Mouse (Mus musculus) telencephalon, adult 2 months (tissue): Measurements from ENCODE around the gene Gm20503.

Experiments
- DNase-seq: peaks from one replicate; pipeline ENCODE4 v3.0.0-alpha.2; 2011; ENCODE audit warnings: low read depth, low spot score

The Gm20503 gene

DNA sequence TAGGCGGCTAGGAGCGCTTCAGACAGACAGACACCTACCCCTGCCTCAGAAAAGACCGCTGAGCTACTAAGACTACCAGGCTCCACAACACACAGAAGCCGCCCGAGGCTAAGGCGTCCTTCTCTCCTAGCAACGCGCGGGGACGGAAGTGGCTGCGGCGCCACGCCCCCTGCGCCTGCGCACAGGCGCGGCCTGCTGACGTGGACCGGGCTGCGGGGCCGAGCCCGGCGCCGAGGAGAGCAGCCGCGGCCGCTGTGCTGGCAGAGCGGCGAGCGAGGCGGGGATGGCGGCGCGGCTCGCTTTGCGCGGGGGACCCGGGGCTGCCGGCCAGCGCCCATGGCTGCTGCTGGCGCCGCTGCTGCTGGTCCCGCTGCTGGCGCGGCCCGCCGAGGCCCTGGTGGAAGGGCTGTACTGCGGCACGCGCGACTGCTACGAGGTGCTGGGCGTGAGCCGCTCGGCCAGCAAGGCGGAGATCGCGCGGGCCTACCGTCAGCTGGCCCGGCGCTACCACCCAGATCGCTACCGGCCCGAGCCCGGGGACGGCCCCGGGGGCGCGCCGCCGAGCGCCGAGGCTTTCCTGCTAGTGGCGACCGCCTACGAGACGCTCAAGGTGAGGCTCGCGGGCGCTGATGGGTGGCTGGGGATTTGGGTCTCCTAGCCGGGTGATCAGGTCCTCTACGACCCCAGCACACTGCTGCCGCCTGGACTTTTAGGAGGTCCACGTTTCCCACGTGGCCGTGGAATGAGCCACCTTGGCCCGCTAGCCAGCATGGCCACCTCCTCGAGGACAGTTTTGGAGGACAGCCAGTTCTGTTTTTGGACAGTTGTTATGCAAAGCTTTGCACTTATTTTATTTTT lies at the start of gene Gm20503:
TSS of gene Gm20503 (plus strand) at position 263 of the 858 bp plus-strand sequence.
- DNase-seq, result peak; percentile 64

DNA sequence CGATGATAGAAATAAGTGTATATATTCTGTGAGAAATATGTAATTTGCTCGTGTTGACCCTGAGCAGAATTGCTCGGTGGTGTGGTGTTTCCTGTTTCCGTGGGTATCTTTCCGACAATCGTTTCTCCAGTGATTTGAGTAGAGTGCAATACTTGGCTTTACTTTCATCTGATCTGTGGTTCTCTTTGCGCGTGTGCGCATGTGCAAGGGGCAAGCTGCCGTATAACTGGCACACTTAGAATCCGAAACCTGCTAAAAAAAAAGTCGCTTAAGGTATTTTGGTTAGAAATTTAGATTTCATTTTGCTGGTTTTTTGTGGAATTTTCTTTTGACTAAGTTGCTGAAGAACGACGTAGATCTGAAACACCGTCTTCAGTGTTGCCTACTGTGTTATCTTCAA lies 41.3 kb upstream of the Gm20503 start:
- DNase-seq, result no peak

DNA sequence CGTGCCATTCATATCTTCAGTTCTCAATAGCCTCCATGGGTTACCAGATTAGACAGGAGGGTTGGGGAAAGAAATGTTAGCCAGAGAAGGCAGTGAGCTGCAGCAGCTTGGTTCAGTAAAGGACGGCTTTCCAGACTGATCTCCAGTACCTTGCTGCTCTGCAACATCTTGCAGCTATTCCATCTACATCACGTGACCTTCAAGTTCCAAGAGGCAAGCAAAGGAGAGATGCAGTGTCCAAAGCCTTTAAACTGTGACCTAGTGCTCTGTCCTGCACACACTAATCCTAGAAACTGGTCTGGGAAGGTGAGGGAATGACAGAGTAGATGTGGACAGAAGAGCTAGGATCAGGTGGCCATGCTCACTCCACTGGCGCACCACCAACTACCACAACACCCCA lies 39.7 kb upstream of the Gm20503 start:
- DNase-seq, result no peak

DNA sequence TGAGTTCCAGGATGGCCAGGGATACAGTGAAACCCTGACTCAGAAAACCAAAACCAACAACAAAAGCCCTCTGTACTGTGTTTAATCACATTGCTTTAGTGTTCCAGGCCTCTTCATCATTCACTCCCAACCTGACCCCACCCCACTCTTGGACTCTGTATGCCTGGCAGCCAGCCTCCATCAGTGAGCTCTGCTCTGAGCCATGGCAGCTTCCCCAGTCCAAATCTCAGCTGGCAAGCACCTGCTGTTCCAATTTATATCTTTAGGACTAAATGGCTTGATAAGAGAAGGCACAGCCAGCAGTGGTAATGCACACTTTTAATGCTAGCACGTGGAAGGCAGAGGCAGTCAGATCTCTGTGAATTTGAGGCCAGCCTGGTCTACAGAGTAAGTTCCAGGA lies 37.9 kb upstream of the Gm20503 start:
- no peak for DNase-seq

DNA sequence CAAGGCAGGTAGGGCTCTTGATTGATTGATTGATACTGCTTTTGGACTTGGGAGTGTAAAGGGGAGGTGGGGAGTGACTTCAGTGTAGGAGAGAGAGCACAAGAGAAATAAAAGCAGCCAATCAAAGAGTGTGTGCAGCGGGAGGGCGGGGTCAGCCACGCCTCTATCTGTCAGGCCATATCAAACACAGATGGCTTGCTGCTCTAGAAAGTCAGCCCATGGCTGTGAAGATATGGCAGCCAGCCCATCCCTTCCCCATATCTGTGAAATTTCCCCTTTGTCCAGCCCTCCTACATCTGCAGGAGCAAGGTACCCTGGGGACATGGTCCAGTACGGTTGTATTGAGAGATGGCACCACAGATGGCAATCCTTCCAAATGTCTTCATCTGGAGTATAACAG lies 32.3 kb upstream of the Gm20503 start:
- DNase-seq, result no peak

DNA sequence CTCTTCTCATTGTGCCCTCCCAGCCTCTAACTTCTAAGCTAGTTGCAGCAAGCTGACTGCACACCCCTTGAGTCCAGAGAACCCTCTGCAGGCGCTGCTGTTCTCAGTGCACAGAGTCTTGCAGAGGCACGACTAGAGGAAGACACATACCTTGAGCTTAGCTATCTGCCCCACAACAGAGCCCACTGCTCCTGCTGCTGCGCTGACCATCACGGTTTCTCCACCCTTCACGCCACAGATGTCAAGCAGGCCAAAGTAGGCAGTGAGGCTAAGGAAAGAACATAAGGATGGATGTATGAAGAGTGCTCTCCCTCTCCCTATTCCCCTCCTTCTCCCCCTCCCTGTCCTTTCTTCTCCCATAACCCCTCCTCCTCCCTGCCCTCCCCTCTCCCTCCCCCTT lies 27.3 kb upstream of the Gm20503 start:
- DNase-seq, result no peak

DNA sequence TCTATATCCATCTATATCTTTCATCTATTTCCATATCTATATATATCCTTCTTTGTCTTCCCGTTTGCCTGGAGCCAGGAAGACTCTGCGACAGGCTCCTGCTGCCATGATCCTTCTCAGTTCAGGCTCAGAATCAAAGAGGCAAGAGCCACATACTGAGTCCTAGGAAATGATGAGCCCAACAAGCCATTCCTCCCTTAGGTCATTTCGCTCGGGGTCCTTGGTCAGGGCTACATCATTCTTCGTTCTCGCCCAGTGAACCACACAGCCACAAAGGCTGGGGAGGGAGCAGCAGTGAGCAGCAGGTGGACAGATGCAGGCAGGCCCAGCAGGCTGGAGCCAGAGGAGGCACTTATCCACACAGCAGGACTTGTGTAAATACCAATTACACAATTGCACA lies 21.6 kb upstream of the Gm20503 start:
- no peak for DNase-seq

DNA sequence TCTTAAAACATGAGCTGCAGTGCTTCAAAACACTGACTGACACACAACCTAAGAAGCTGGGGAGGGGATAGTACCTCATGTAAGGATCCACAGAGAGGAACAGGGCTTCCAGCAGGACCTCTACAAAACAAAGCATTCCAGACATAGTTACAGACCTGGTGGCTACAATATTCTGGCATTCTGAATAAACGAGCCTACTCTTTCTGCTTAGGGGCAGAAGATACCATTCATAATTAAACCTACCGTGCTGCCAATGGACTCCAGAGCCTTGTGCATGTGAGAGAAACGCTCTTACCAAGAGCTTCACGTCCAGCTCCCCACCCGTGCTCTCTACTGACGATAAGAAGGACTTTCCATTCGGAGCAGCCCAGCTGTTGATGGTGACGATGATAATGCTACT lies 20.2 kb upstream of the Gm20503 start:
- DNase-seq, result no peak

DNA sequence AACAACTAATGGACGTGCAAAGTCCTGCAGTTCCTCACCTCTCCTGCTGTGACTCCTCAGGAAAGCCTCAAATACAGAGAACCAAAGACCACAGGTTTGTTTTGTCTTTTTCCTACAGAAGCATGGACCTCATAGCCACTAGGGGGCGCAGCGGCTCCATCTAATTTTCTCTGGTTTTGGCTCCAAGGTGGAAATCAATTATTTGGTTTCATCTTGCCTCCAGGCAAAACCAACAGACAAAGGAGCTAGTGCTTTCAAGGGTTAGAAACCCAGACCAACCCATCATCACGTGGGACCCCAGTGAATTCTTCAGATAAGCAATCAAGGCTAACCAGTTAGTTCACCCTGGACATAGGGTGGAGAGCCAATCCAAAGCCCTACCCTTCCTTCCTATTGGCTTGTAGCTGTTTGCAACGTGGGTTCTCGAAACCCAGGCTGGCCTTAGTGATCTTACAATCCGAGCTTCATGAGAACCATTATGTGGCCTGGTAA lies 17.8 kb upstream of the Gm20503 start:
- no peak for DNase-seq

DNA sequence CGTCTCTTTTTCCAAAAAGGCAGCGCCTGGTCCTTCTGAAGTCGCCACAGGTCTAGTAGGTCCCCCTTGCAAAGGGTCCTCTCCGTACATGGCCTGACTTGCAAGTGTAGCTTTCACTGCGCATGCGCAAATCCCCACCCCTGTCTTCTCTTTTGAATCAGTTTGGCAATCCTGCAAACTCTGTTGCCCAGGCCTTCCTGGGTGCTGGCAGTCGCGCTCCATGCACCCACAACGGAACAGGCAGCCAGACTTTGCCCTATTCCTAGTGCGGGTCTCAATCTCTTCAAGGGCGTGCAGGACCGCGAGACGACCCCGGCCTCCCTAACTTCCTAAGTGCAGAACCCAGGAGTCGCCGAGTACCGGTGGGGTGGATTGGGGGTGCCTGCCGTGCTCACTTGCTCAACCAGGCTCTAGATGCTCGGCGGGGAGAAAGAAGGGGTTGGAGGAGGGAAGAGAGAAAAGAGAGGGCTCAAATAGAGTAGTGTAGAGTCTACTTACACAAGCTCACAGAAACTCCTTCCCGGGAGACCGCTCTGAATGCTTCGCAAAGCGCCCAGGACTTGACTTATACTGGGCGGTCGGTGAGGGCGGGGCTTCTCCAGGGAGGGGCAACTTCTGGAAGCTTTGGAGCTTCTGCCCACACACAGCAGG lies 16.3 kb upstream of the Gm20503 start, which contains the start of gene Ptgr1:
TSS of gene Ptgr1 (minus strand) at position 580 of the 651 bp plus-strand sequence.
- peak; percentile 70 for DNase-seq

DNA sequence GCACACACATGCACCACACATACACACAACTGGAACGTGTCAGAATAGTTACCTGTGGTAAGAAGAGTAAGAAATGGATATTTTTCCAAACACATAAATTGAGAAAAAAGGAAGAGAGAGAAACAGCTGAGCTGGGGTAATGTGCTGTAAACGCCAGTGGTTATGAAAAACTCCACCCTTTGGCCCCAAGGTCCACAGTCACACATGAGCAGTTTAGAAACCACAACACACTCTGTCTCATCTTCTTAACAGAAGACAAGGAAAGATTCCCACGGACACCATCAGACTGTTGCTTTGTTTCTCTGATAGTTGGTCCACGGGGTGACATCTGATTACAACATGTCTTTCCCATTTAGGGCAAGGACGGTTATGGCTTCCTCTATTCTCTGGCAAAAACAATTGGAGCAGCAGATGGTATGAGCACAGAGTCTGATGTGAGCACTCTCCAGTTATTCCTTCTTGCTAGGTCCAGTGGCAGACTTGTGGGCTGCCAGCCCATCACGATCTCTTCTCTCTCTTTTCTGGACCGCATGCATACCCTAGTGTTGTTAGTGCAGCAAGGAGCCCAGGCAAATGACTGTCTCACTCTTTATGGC lies 13.6 kb upstream of the Gm20503 start:
- no peak for DNase-seq

DNA sequence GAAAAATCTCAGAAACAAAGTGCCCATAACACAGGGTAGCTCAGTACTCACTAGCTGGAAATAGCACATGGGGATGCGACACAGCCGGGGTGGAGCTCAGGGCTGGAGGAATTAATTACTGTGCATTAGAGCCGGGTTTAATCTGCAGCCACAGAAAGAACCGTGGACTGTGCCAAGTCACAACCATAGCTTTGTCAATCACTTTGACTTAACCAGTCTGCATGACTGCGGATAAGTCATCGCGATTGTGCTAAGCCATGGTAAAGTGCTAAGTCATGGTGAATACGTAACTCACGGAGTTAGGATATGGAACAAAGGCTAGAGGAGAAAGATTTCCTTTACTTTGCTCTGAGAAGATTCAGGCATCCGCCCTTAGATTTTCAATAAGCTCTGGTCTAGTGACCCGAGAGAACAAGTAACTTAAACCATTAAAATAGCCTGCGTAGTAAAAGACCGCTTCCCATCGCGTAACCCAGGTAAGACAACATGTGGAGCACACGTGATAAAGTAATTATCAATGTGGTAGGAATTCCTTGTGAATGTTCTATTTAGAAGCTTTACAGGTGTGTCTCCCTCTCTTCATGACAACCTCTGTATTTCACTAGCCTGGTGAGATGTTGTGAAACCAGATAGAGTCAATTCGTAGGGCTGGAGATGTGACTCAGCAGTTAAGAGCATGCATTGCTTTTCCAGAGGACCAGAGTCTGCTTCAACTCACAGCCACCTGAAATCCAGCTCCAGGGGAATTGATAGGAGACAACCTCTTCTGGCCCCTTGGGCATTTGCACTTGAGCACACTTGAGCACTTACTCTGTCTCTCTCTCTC lies 12.2 kb upstream of the Gm20503 start:
- DNase-seq, result no peak

DNA sequence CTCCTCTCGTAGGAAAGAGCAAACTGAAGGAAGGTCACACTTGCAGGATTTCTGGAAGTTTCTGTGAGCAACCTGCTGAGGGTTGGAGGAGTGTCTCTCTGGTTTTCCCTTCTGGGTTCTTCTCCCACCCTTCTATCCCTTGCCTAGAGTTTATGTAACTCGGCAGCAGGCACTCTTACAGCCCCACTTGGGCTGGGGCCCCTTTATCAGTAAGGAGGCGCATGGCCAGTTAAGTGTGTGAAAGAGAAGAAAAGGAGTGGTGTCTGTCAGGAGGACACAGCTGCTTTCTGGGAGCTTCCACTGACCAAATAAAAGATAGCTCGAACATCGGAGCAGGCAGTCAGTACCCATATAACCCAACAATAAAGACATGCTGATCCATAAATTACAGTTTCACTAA lies 10.8 kb upstream of the Gm20503 start:
- no peak for DNase-seq

DNA sequence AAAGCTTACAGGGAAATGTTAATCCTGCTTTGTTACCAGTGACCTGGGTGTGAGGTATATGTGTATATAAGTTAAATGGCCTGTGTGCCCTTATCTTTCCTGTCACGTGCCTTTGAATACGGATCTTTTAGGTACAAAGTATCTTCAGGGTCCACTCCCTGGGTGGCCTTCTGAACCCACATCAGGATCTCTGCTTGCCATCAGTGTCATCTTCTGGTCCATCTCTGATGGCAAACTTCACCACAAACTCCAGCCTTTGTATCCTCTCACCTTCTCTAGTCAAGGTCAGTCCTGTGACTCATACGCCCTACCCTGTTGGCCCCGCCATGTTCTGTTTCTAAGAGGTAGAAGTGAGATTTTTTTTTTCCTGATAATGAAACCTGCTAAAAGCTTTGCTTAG lies 8.2 kb upstream of the Gm20503 start, which contains the start of gene Dnajc25:
TSS of gene Dnajc25 (plus strand) at position 301 of the 400 bp plus-strand sequence.
- no peak for DNase-seq

DNA sequence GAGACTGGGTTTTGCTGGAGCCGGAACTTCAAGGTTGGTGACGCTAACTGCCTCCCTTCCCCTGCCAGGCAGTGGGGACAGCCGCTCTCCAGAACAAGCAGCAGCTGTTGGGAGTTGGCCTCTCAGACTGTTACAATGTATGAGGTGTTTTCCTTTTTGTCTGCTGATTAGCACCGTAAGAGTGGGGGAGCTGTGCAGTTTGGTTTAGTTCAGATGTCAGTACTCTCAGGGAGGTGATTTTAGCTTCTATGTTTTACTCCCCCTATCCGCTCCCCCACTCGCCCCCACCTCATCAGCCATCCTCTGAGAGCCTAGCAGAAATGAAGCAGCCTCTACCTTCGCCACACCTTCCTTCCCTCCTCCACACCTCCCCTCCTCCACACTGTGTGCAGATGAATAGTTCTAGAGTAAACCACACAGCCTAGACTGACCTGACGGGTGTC lies 7.7 kb upstream of the Gm20503 start:
- DNase-seq, result no peak

DNA sequence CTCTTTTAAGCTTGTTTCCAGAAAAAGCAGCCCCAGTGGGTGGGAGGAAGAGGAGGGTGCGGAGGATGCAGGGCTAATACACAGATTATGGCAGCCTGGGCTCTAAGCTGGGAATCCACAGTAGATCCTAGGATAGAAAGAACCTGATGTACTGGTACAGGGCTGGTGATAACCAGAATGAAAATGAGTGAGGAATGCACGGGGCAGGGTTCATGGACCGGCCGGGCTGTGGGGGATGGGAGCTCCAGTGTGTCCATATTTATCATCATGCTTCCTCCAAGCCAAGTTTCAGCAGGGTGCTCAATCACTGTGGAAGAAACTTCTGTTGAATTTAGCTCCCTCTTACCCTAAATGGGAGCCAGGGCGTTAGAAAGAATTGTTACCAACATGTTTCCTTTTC lies 5.9 kb upstream of the Gm20503 start:
- no peak for DNase-seq

DNA sequence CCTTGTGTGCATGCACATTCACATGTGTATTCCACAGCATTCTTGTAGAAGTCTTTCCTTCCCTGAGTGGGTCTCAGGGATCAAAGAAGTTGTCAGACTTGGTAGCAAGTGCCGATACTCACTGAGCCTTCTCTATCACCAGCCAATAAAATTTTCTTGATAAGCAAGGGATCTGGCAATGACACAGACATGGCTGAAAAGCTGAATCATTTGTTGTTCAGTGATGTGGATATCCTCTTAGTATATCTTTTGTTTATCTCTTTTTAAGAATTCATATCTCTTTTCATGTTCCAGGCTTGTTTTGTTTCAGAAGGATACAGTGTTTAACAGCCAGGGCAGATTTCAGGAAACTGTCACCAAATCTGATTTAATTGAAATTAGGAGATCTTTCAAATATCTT lies 4.3 kb upstream of the Gm20503 start:
- DNase-seq, result no peak

DNA sequence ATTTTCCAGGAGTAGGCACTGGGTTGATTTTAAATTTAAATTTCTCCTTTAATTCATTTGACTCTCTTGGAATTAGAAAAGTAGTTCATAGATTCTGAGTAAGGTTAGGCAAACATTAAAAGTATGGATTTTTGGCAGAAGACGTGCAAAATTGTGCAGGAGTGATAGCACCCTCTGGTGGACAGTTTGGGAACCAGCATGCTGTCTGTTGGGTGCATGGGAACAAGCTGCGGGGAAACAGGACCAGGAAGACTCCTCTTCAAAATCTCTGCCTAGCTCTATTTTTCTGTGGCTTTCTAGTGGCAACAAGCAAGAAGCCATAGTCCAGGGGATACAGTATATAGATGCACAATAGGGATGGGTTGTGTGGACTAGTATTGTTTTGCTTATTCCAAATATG lies 3.3 kb upstream of the Gm20503 start:
- DNase-seq, result peak; percentile 49

DNA sequence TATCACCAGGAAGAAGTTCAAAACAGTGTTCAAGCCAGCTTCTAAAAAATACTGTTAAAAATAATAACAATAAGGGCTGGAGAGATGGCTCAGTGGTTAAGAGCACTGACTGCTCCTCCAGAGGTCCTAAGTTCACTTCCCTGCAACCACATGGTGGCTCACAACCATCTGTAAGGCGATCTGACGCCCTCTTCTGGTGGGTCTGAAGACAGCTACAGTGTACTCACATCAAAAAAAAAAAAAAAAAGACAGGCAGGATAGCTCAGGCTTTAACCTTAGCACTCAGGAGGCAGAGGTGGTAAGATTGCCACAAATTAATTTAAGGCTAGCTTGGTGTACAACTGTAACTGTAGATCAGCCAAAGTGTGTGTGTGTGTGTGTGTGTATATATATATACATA lies 2.4 kb upstream of the Gm20503 start:
- DNase-seq, result no peak

DNA sequence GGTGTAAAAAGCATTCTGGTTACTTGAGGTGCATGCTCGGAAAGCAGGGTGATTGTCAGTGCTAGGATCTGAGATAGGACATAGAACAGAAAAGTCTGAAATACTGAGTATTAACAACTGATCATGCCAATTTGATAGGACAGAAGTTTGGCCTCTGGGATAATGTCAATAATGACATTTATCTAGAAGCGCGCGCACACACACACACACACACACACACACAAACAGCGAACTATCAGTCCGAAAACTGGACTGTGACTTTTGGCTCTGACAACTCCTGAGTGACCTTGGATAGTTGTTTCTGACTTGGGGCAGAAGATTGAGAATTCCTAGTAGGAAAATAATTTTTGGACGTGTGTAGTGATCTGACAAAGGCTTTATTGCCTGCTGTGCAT lies 793 bp downstream of the Gm20503 start:
- DNase-seq, result no peak

DNA sequence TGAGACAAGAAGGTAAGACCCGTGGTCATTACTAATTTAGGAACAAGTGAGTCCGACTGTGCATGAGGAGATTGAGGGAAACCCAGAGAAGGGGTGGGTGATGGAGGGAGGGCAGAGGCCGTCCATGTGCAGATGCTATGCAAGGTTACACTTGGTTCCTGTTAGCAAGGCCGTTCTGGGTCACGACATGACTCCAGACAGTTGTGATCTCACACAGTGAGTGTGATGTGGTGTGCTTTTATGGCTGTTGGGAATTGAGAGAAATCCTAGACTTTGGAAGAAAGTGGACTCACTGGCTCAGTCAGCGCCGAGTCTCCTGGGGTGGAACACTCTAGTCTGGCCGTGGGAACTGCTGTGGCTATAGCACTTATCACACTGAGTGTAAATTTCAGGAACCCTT lies 3.2 kb downstream of the Gm20503 start:
- no peak for DNase-seq

DNA sequence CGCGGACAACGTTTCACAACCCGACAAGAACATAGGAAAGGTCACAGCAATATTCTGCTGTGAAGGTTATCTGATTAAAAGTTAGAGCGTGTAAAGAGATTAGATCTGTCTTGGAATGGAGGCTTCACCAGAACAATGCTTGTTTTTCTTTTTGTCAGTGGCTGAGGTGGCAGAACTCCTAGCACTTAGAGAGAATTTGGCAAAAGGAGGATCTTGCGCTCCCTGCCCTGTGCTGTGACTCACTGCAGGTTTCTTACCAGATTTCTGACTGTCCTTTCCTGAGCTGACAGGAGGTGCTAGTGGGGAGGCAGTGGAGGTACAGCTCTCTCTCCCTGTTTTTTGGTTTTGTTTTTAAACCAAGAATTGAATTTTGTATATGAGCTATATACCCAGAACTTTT lies 4.0 kb downstream of the Gm20503 start:
- no peak for DNase-seq
